Comparison of ENCODE assay signal across 14 mouse cellular contexts in genomic region chr10:78079955-78080591, GRCm38 (mm10). TPM values are rescaled to one million over a fixed set of nuclear protein-coding genes. Genes with fewer than 3 reads are reported as not detected.
A peak's percentile ranks its signal among the peaks of the same experiment; 100 is the strongest.
DNase-seq lines count a peak whose midpoint lies in the region; ATAC-seq and TF ChIP-seq lines count a peak whose summit lies in the region.
"Had no signal": no experiment of that assay in that cellular context is flagged by ENCODE, and none has a peak within 500 bp of the region (broad histone marks: within the 10 kb centered on the region; RNA-seq: fewer than 3 reads in every experiment).

No protein-coding gene starts in this region.

- no peak overlapping the region for H3K9ac ChIP-seq in heart, embryonic 11.5 days (ENCODE audit: low read depth, low read length)
- no peak overlapping the region for H3K9ac ChIP-seq in lung, postnatal 0 days (replicated peaks; ENCODE audit: low read depth)
- no peak overlapping the region for H3K9ac ChIP-seq in midbrain, embryonic 14.5 days (replicated peaks; ENCODE audit: low read length)
- H3K9ac ChIP-seq: liver, embryonic 14.5 days had no signal

- H3K36me3 ChIP-seq in heart, embryonic 11.5 days (ENCODE audit: control insufficient read depth, insufficient read depth, low read length), result no peaks in the 10 kb centered on the region
- H3K36me3 ChIP-seq in lung, postnatal 0 days (ENCODE audit: insufficient read depth, low read length), result no peaks in the 10 kb centered on the region
- H3K36me3 ChIP-seq in midbrain, embryonic 14.5 days (ENCODE audit: control insufficient read depth, insufficient read depth, low read length), result no peaks in the 10 kb centered on the region
- H3K36me3 ChIP-seq in midbrain, embryonic 10.5 days, result no peaks in the 10 kb centered on the region

- TF ChIP-seq EP300 in lung, postnatal 0 days (IDR thresholded peaks at IDR 0.05), result no peak

- no peak overlapping the region for H3K4me3 ChIP-seq in heart, embryonic 11.5 days (ENCODE audit: low read depth, low read length)
- no peak overlapping the region for H3K4me3 ChIP-seq in lung, postnatal 0 days (ENCODE audit: low read depth, low read length)
- no peak overlapping the region for H3K4me3 ChIP-seq in midbrain, embryonic 14.5 days (replicated peaks; ENCODE audit: low read depth, low read length)
- H3K4me3 ChIP-seq in midbrain, embryonic 10.5 days, result no peak overlapping the region

- H3K4me1 ChIP-seq in heart, embryonic 11.5 days (ENCODE audit: control insufficient read depth, insufficient read depth, low read length), result no peaks in the 10 kb centered on the region
- H3K4me1 ChIP-seq in lung, postnatal 0 days (ENCODE audit: insufficient read depth, low read depth, low read length), result no peaks in the 10 kb centered on the region
- H3K4me1 ChIP-seq in midbrain, embryonic 14.5 days (ENCODE audit: control insufficient read depth, insufficient read depth, low read length), result no peaks in the 10 kb centered on the region
- no peaks in the 10 kb centered on the region for H3K4me1 ChIP-seq in midbrain, embryonic 10.5 days

- no peak for ATAC-seq in heart, embryonic 11.5 days (replicated peaks; ENCODE audit: insufficient number of reproducible peaks, low FRiP score, low TSS enrichment)
- ATAC-seq in lung, postnatal 0 days, result peak; percentile 79
- no peak for ATAC-seq in midbrain, embryonic 14.5 days (ENCODE audit: low FRiP score, low TSS enrichment)

- no peak for TF ChIP-seq CTCF in lung, postnatal 0 days (IDR thresholded peaks at IDR 0.05)

- no peak overlapping the region for H3K4me2 ChIP-seq in heart, embryonic 11.5 days
- no peak overlapping the region for H3K4me2 ChIP-seq in lung, postnatal 0 days (replicated peaks; ENCODE audit: low read depth, low read length)
- no peak overlapping the region for H3K4me2 ChIP-seq in midbrain, embryonic 14.5 days (ENCODE audit: low read length)

- WGBS in heart, embryonic 11.5 days (ENCODE audit: insufficient replicate concordance), result 75% methylated on average over 4 of the region's 4 CpGs
- 54% methylated on average over 4 of the region's 4 CpGs for WGBS in lung, postnatal 0 days
- 80% methylated on average over 4 of the region's 4 CpGs for WGBS in midbrain, embryonic 14.5 days
- 85% methylated on average over 4 of the region's 4 CpGs for WGBS in midbrain, embryonic 10.5 days

- DNase-seq in heart, adult 18-20 months, result peak; percentile 79 to 83
- DNase-seq in Muller cell, postnatal 12 days (ENCODE audit: inconsistent ontology term), result peak; percentile 38
- peak; percentile 49 to 58 for DNase-seq in gastrocnemius, adult 8-10 months (ENCODE audit: low spot score in 2 of 2)
- peak; percentile 56 for DNase-seq in lung, postnatal 0 days (ENCODE audit: low spot score)
- no peak for DNase-seq in midbrain, embryonic 14.5 days
- DNase-seq in right cerebral cortex, postnatal 14 days, result no peak
- DNase-seq in midbrain, embryonic 10.5 days (ENCODE audit: low spot score), result no peak
- DNase-seq: kidney, postnatal 14 days; thymus, adult 18-20 months had no signal

- H3K27ac ChIP-seq in heart, embryonic 11.5 days (ENCODE audit: low read depth, low read length), result no peak overlapping the region
- no peak overlapping the region for H3K27ac ChIP-seq in lung, postnatal 0 days (ENCODE audit: low read length)
- H3K27ac ChIP-seq in midbrain, embryonic 14.5 days (replicated peaks; ENCODE audit: low read depth, low read length), result no peak overlapping the region
- no peak overlapping the region for H3K27ac ChIP-seq in midbrain, embryonic 10.5 days (replicated peaks)
- H3K27ac ChIP-seq: liver, embryonic 14.5 days had no signal

- H3K9me3 ChIP-seq in heart, embryonic 11.5 days (replicated peaks; ENCODE audit: control insufficient read depth, low read length), result no peaks in the 10 kb centered on the region
- H3K9me3 ChIP-seq in lung, postnatal 0 days (ENCODE audit: low read length), result no peaks in the 10 kb centered on the region
- H3K9me3 ChIP-seq in midbrain, embryonic 14.5 days (ENCODE audit: control insufficient read depth, low read length), result no peaks in the 10 kb centered on the region
- H3K9me3 ChIP-seq in midbrain, embryonic 10.5 days (replicated peaks), result no peaks in the 10 kb centered on the region

- H3K27me3 ChIP-seq in heart, embryonic 11.5 days (ENCODE audit: control insufficient read depth, insufficient read depth, low read length), result no peaks in the 10 kb centered on the region
- no peaks in the 10 kb centered on the region for H3K27me3 ChIP-seq in lung, postnatal 0 days (replicated peaks; ENCODE audit: insufficient read depth, low read length)
- no peaks in the 10 kb centered on the region for H3K27me3 ChIP-seq in midbrain, embryonic 14.5 days (ENCODE audit: control insufficient read depth, insufficient read depth, low read length)
- no peaks in the 10 kb centered on the region for H3K27me3 ChIP-seq in midbrain, embryonic 10.5 days (ENCODE audit: low read depth, poor library complexity, severe bottlenecking)

RNA-seq across cellular contexts. Expression of gene Icosl, which starts 11.0 kb away (rescaled TPM):
- total RNA-seq in heart, adult 18-20 months (2021), result 1 to 10 TPM; 5.7 to 8.4 TPM
- 1.1 and 1.5 TPM in 2 replicates for polyA plus RNA-seq in heart, embryonic 11.5 days (2014; fragmentation: Nextera tagmentation; extraction: Ambion mirVana)
- 1 to 10 TPM; 1.0 to 1.6 (median 1.3) TPM for total RNA-seq in gastrocnemius, adult 8-10 months (2022)
- 5.4 and 5.8 TPM in 2 replicates for polyA plus RNA-seq in lung, postnatal 0 days (2015; fragmentation: Nextera tagmentation; extraction: Ambion mirVana)
- polyA plus RNA-seq in midbrain, embryonic 14.5 days (2014; fragmentation: Nextera tagmentation; extraction: Ambion mirVana), result 0.50 and 0.71 TPM in 2 replicates
- 2.2 and 2.6 TPM in 2 replicates for polyA plus RNA-seq in midbrain, embryonic 10.5 days (2016; fragmentation: Nextera tagmentation; extraction: Ambion mirVana)

RNA-seq across cellular contexts. Expression of gene Aire, which starts 36.7 kb away (rescaled TPM):
- total RNA-seq in heart, adult 18-20 months (2021), result not detected
- polyA plus RNA-seq in heart, embryonic 11.5 days (2014; fragmentation: Nextera tagmentation; extraction: Ambion mirVana), result 0.16 and 0.49 TPM in 2 replicates
- not detected for total RNA-seq in gastrocnemius, adult 8-10 months (2022)
- not detected in 2 replicates for polyA plus RNA-seq in lung, postnatal 0 days (2015; fragmentation: Nextera tagmentation; extraction: Ambion mirVana)
- polyA plus RNA-seq in midbrain, embryonic 14.5 days (2014; fragmentation: Nextera tagmentation; extraction: Ambion mirVana), result 0.09 TPM in 1 of 2 replicates, not detected in the other
- polyA plus RNA-seq in midbrain, embryonic 10.5 days (2016; fragmentation: Nextera tagmentation; extraction: Ambion mirVana), result 0.12 and 0.19 TPM in 2 replicates
- polyA plus RNA-seq: liver, embryonic 14.5 days had no signal

RNA-seq across cellular contexts. Expression of gene Dnmt3l, which starts 38.3 kb away (rescaled TPM):
- total RNA-seq in heart, adult 18-20 months (2021), result not detected
- polyA plus RNA-seq in heart, embryonic 11.5 days (2014; fragmentation: Nextera tagmentation; extraction: Ambion mirVana), result 0.34 TPM in 1 of 2 replicates, not detected in the other
- total RNA-seq in gastrocnemius, adult 8-10 months (2022), result not detected
- 0.36 TPM in 1 of 2 replicates, not detected in the other for polyA plus RNA-seq in lung, postnatal 0 days (2015; fragmentation: Nextera tagmentation; extraction: Ambion mirVana)
- not detected in 2 replicates for polyA plus RNA-seq in midbrain, embryonic 14.5 days (2014; fragmentation: Nextera tagmentation; extraction: Ambion mirVana)
- polyA plus RNA-seq in midbrain, embryonic 10.5 days (2016; fragmentation: Nextera tagmentation; extraction: Ambion mirVana), result 0.12 and 0.14 TPM in 2 replicates
- total RNA-seq: midbrain, postnatal 0 days; neutrophil, adult 5-6 weeks had no signal
- polyA plus RNA-seq: brain, embryonic 14.5 days; midbrain, postnatal 0 days had no signal

Comparison
In these comparisons a context has a peak if more than half of its experiments do, and no peak if none do; other contexts are left out.
1. DNase-seq: peak in heart, adult 18-20 months (2 of 2), Muller cell, postnatal 12 days (single experiment), gastrocnemius, adult 8-10 months (2 of 2) and lung, postnatal 0 days (single experiment); none in midbrain, embryonic 14.5 days (single experiment), right cerebral cortex, postnatal 14 days (single experiment) and midbrain, embryonic 10.5 days (single experiment).